Mouse (Mus musculus): ENCODE measurements around the gene Creb3l2. TPM values are rescaled to one million over a fixed set of nuclear protein-coding genes. Genes with fewer than 3 reads are reported as not detected.

Gene Creb3l2
- total RNA-seq, 2 experiments from 2014 or later: 8.8 to 10.3 TPM

DNA sequence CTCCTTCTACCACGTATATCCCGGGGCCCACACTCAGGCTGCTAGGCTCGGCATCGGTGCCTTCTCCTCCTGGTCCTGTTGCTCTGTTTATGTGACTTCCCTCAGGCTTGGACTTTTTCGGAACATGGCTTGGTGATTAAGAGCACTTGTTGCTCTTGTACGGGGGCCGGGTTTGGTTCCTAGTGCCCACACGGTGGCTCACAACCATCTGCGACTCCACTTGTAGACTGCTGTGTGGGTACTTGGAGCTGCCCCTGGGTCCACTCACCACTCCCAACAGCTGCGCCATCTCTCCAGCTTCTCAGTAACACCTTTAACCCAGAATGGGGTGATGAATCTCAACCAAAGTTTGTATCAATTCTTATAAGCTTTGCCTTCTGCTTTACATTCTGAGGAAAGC, 27.4 kb downstream of the Creb3l2 start:
- no peak for DNase-seq (ENCODE audit: extremely low spot score in 1 of 2, low spot score in 1 of 2)

DNA sequence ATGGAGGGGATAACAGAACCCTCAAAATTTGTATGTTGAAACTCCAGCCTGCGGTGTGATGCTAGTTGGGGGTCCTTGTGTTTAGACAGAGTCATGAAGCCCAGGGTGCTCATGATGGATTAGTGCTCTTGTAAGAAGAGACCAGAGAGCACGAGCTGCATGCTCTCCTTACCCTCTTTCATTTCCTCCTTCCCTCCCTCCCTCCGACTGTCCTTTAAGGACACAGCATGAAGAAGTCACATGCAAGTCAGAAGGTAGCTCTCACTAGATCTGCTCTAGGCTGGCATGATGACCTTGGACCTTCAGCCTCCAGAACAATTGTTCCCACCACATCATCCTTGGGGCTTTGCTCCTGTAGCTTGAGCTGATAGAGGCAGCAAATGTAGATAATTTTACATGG, 30.2 kb downstream of the Creb3l2 start:
- no peak for DNase-seq (ENCODE audit: extremely low spot score in 1 of 2, low spot score in 1 of 2)

DNA sequence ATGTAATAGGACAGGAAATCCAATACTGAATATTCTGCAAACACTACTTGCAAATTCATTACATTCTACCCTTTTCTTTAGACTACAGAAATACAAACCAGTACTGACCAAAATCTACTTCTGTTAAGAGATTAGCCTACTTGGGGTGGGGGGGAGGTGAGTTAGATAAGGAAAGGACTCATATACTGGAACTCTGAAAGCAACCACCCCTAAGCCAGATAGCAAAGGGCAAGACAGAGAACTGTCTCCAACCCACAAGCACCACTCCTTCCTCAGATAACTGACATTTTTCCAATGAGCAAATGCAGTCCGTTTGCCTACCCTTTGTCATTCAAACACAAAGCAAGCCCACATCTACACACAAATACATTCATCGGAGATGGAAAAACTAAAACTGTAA, 32.1 kb downstream of the Creb3l2 start:
- no peak for DNase-seq (ENCODE audit: extremely low spot score in 1 of 2, low spot score in 1 of 2)

DNA sequence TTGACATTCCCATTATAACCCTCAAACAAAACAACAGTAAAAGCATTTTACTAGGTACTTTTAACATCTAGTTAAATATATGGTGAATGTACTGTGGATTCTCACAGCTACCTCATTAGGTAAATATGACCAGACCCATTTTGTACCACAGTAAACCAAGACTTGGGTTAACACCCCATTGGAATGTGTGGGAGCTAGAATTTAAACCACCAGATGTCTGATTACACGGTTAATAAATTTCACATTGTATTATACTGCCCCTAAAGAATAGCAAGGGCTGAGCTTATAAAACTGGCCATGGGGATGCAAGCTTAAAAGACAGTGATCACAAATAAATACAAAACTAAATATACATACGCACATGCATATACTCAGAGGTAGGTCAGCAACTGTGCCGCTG, 34.1 kb downstream of the Creb3l2 start:
- DNase-seq (ENCODE audit: extremely low spot score in 1 of 2, low spot score in 1 of 2): no peak

DNA sequence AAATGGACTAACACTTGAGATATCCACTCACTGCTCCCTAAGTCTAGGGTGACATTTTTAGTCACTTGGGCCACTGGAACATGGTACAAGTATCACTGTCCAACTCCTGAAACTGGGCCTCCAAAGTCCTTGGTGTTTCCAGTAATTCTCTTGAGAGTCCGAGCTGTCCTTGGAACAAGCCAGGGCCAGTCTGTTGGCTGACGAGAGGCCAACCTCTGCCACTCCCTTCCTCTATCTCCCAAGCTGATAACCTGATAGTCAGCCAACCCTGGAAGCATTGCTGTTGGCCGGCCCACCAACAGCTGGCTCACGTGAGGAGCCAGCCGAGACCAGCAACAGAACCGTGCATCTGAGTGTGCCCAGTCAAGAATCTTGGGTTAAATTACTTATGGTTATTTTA, 35.0 kb downstream of the Creb3l2 start:
- DNase-seq (ENCODE audit: extremely low spot score in 1 of 2, low spot score in 1 of 2): no peak

DNA sequence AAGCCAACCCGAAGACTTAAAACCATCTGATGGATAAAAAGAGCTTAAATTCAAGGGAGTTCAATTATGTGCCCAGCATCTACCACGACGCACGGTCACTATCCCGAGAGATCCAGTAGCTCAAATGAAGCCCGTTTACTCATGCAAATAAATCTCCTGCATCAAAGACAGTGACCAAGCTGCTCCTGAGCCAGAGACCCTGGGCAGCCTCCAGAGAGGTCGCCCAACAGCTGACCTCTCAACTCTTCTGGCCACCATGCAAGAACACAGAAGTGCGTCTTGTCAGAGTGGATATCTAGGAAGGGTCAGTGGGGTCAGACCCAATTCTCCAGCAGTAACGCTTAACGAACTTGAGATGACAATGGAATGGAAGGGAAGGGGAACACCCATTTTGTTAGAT, 35.9 kb downstream of the Creb3l2 start:
- no peak for DNase-seq (ENCODE audit: extremely low spot score in 1 of 2, low spot score in 1 of 2)

DNA sequence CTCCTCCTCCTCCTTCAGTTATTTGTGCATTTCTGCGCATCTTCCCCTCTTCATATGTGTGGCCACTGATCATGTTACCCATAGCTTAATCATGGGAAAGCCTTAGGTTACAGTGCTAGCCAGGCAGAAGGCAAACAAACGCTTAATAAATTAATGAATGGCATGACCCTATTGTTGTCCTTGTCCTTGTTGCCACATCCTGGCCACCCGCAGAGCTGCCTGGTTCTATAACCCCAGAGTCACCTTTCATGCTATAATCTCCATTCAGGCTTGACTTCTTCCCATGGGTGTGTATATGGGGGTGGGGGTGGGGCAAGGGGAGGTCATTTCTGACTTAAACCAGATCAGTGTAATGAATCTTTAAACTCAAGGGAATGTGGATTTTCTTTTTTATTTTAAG, 37.6 kb downstream of the Creb3l2 start:
- no peak for DNase-seq (ENCODE audit: extremely low spot score in 1 of 2, low spot score in 1 of 2)

DNA sequence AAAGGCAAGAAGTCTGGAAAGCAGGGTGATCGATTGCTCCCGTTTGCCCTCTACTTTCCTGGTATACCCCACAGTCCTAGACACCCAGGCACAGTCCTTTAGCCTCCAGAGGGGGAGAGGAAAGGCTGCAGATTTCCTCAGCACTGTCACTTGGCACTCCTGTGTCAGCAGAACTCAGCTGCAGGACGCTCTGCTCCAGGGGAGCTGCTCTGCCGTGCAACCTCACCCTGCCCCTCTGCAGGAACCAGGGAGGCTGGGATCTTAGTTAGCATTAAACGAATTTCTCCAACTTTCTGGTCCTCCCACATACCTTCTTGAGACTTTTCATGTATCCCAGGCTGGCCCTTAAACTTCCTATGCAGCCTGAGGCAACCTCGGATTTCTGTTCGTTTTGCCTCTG, 40.0 kb downstream of the Creb3l2 start:
- no peak for DNase-seq (ENCODE audit: extremely low spot score in 1 of 2, low spot score in 1 of 2)

DNA sequence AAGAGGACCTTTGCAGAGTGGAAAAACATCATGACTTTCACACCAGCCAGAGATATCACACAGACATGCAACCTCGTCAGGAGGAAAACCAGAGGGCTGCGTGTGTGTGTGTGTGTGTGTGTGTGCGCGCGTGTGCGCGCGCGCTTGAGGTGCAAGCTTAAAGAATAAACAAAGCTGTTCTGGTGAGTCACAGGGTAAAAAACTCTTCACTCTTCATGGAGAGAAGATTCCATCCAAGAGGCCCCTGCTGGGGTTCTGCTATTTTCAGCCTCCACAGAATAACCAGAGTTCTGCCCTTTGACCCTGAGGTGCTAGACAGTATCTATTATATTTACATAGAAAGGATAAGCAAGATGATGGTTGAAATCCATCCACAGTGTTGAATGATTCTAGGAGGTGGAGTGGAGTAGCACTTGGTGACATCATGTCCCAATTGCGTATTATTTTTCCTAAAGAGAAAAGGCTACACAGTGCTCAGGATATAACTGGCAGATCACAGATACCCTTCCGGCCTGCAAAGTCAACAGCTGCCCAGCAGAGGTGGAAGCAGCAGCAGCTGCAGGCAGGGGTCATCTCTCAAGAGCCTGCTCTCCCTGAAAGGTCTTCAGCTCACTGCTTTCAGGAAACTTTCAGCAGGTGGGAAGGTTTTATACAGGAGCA, 41.0 kb downstream of the Creb3l2 start:
- DNase-seq (ENCODE audit: extremely low spot score in 1 of 2, low spot score in 1 of 2): no peak

DNA sequence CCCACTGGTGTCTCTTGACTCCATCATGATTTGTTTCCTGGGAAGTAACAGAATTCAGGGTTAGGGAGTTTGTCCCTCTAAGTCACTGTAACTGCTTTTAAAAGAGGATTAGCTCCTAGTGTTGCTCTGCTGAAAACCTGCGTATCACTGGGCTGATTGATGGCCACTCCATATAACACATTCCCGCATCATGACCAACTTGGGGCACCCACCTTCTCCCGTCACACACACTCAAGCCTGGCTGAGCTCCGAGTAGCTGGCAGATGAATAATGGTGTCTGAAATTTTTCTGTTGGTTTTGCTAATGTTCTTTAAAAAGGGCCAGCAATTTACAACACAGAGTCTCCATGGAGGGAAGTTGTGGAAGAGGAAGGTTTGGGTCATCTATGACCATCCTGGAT, 41.8 kb downstream of the Creb3l2 start:
- no peak for DNase-seq (ENCODE audit: extremely low spot score in 1 of 2, low spot score in 1 of 2)

DNA sequence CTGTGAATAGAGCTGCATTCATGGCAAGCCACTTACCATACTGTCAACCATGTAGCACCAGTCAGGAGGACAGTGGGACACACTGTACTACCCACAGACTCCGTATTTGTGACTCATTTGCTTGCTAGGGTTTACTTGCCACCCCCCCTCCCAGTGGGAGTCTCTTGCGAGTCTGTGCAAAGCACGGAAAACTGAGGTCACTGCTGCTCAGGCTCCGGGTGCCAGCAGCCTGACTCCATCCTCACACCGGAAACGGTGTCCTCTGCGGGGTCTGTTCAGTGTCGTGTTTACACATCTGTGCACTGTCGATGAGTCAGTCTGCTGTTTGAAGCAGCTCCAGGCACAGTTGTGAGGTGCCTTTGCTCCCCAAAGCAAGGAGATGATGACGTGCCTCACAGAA, 43.0 kb downstream of the Creb3l2 start:
- DNase-seq (ENCODE audit: extremely low spot score in 1 of 2, low spot score in 1 of 2): no peak

DNA sequence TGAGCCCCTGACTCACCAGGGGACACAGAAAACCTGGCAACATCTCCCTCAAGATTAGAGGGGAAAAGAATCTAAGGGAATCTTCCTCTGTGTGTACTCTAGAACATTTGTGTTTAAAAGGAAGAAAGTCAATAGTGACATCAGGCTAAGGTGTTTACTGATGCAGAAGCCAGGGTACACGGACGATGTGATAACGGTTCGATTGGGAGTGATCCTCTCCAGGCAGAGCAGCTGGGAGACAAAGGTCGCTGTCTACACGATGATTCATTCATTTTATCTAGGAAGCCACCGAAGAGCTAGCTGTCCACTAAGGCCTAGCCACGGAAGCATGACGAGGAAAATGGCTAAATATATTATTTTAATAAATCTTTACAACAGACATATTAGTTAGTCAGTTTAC, 44.0 kb downstream of the Creb3l2 start:
- DNase-seq (ENCODE audit: extremely low spot score in 1 of 2, low spot score in 1 of 2): no peak

DNA sequence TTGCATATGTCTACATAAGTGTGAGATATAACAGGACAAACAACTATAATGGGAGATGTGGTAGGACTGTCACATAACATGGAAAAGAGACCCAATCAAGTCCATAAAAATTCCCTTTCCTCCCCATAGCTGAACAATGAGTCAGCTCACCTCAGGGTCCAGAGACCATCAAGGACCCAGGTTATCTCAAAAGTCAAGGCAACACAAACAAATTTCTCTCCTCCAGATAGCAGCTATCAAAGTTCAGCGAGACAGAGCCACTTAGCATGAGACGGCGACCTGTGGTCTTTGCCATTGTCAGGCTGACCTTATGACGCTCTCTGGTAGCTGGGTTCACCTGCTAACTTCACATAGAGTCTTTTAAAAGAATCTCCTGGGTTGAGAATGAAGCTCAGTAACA, 44.7 kb downstream of the Creb3l2 start:
- DNase-seq (ENCODE audit: extremely low spot score in 1 of 2, low spot score in 1 of 2): no peak

DNA sequence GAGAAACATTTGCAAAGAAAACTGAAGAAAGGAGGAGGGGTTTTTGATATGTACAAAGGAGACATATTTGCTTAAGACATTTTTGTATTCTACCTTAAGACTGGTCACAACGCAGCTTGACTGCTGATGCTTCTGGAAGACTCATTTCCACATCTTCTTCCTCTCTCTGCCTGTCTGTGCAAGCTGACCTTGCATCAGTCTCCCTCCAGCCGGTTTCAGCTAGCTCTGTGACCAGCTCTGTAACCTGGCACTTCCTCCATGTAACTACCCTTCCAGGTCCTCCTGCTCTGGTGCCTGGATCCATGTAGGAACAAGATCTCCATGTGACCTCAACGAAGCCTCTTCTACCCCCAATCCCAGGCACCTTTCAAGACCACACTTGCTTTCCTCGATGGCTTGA, 45.8 kb downstream of the Creb3l2 start:
- no peak for DNase-seq (ENCODE audit: extremely low spot score in 1 of 2, low spot score in 1 of 2)

DNA sequence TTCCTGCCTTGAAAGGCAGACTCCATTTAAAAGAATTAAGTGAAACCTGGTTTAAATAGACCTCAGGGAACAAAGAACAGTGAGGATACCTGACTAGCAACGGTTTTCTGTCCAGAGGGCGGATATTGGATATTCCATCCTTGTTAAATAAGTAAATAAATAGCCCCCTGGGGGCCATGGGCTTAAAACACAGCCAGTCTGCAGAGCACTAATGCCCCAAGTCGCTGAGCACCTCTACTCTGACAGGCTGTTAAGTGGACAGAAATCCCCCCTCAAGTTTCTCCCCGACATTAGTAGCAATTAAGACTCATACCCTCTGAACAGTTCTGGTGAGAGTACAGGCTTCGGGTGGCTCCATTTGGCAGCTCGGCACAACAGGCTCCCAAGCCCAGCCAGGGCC, 48.7 kb downstream of the Creb3l2 start:
- no peak for DNase-seq (ENCODE audit: extremely low spot score in 1 of 2, low spot score in 1 of 2)

DNA sequence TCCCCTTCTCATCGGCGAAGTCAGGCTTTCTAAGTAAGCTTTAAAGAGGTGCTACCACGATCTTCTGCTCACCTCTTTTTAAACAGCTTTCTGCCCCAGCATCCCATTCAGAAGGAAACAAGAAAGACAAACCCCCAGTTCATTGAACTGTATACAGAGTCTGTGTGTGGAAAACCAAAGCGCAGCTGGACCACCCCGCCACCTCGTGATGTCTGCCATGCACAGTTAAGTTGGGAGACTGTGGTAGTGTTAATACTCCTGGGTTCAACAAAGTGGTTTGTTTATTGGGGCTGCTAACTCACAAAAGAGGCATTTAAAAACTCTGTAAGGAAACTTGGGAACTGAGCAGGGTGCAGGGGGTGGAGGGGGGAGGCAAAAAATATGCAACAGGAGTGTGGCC, 49.7 kb downstream of the Creb3l2 start:
- no peak for DNase-seq (ENCODE audit: extremely low spot score in 1 of 2, low spot score in 1 of 2)

DNA sequence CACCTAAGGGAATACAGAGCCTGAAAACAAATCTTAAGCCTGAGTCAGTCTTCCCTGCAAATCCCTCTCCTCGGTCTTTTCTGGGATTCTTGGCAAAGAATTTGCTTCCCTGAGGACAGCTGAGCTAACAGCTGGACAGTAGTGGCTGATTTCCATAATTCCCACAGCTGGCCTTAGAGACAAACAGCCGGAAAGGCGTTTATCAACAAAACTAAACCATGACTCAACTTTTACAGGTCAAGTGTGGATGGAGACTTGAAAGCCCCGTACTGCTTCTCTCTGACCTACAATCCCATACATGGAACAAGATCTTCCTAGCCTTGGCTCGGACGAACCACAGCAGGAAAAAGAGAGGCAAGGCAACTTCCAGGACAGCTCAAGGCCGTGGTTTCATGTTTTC, 50.6 kb downstream of the Creb3l2 start:
- DNase-seq (ENCODE audit: extremely low spot score in 1 of 2, low spot score in 1 of 2): no peak

DNA sequence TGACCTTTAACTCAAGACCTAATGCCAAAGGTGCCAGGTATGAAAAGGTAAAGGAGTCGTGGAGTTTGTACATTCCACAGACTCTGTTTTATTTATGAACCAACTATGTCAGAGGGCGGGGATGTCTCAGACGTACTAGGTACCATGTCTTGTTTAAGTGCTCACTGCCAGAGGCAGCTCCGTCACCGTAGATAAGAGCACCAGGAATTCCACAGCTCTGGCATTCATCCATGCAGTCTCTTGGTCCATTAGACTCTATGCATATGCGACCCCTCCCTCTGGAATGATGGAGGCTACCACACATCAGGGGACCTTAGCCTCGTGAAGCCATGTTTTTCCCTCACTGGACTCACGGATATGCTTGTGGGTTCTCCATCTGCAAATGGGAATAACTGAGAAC, 53.0 kb downstream of the Creb3l2 start:
- DNase-seq (ENCODE audit: extremely low spot score in 1 of 2, low spot score in 1 of 2): no peak

DNA sequence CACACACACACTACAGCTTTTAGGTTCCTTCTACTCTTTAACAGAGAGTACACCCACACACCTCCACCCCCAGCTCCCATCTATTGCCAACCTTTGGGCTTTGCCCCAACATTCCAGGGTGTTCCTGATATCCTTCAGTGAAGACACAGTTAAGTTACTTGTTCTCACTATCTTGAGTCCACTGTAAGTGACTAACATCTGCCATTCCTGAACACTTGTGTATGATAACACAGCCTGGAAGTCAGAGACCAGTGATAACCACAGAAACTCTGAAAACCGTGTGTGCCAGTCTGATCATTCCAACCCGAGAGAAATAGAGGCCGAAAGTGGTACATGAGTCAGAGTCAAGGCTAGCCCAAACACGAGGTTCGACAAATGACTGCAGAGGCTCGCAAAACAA, 53.4 kb downstream of the Creb3l2 start:
- no peak for DNase-seq (ENCODE audit: extremely low spot score in 1 of 2, low spot score in 1 of 2)

DNA sequence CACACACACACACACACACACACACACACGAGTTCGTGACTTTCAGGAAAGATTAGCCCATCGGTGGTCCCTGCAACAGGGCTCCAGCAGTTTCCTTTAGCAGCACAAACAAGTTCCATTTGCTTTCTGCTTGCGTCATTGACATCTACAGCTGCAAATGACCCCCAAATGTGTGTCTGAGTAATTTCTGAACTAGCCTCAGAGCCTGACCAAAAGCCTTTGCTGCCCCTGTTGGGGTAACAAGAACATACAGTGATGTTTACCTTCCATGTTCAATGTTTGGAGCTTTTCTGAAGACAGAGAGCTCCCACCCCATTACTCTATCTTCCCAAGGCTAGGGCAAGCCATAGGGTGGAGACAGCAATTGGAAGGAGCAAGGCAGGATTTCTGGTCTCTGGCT, 54.7 kb downstream of the Creb3l2 start:
- no peak for DNase-seq (ENCODE audit: extremely low spot score in 1 of 2, low spot score in 1 of 2)

DNA sequence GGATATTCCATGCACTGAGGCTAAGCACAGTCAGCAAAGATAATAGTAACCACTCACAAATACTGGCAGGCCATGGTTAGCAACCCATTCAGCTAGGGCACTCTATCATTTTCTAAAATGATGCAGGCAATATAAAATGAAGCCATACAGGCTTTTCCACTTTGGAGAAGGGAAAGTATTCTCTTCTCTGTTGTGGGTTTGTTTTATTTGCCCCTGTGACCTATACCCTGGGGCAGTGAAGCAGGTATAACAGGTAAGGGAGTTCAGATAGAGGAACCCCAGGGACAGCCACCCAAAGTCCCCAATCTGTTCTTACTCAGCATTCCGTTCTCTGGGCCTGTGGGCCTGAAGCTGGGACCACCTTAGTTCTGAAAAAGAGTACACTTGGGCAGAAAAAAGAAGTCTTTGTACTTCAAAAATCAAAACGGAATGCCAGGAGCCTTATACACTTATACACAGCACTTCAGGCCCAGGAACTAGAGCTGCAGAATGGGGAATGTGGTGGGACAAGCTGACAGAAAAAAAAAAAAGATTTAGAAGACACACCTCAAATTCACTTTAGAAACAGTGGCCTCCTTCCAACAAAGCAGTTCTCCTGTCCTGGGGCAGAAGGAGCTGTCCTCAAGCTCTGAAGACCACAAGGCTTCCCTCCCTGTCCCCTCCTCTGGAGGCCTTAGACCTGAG, 56.2 kb downstream of the Creb3l2 start:
- DNase-seq (ENCODE audit: extremely low spot score in 1 of 2, low spot score in 1 of 2): no peak

DNA sequence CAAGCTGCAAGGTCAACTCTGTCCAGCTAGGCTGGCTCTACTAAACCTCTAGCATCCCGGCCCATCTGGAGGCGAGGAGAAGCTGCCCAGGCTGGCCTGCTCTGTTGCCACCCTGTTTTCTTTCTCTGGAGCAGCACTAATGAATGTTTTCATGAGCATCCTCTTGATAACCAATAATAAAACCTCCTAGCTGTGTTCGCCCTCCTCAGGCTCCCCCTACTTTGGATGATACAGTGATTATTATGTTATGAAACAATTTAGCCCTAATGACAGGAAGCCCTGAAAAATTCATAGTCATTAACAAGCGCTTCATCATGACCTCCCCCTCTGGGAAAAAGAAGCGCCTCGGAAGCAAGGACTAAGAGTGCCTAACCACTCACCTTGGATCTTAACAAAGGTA, 59.2 kb downstream of the Creb3l2 start:
- DNase-seq (ENCODE audit: extremely low spot score in 1 of 2, low spot score in 1 of 2): no peak

Data from layer of hippocampus, postnatal 25 days (tissue).